Mouse (Mus musculus) kidney, embryonic 15.5 days (tissue): ENCODE results near the gene Ankrd65. TPM values are rescaled to one million over a fixed set of nuclear protein-coding genes. Genes with fewer than 3 reads are reported as not detected.
"Not testable (repeated sequence)": the region's sequence is repeated elsewhere in the genome, so short reads cannot be mapped to it uniquely, and the experiment has no call there.

ENCODE experiments used
- ATAC-seq: fragments of 200-750 bp; cut with Nextera tagmentation; replicated peaks from 2 replicates; pipeline ENCODE4 v1.8.0; 2017; ENCODE audit warnings: moderate TSS enrichment; ENCODE audit not compliant: low FRiP score
- H3K27ac ChIP-seq: fragments of 300-500 bp; sonication (generic); 2 replicates; pipeline ENCODE4 v1.5.1; 2015; ENCODE audit warnings: mild to moderate bottlenecking, inconsistent platforms
- H3K27me3 ChIP-seq: fragments of 300-500 bp; sonication (generic); 2 replicates; pipeline ENCODE4 v1.6.1; 2015; ENCODE audit warnings: inconsistent platforms
- H3K36me3 ChIP-seq: fragments of 300-500 bp; sonication (generic); 2 replicates; pipeline ENCODE4 v1.6.1; 2015; ENCODE audit warnings: inconsistent platforms
- H3K4me1 ChIP-seq: fragments of 300-500 bp; sonication (generic); 2 replicates; pipeline ENCODE4 v1.6.1; 2015; ENCODE audit warnings: inconsistent platforms
- H3K4me2 ChIP-seq: fragments of 300-500 bp; sonication (generic); 2 replicates; pipeline ENCODE4 v1.6.1; 2015; ENCODE audit warnings: moderate library complexity, mild to moderate bottlenecking, inconsistent platforms
- H3K4me3 ChIP-seq: fragments of 300-500 bp; sonication (generic); replicated peaks from 2 replicates; pipeline ENCODE4 v1.5.1; 2015; ENCODE audit warnings: mild to moderate bottlenecking, inconsistent platforms
- H3K9ac ChIP-seq: fragments of 300-500 bp; sonication (generic); 2 replicates; pipeline ENCODE4 v1.6.1; 2015; ENCODE audit warnings: mild to moderate bottlenecking, inconsistent platforms
- H3K9me3 ChIP-seq: fragments of 300-500 bp; sonication (generic); replicated peaks from 2 replicates; pipeline ENCODE4 v1.6.1; 2016; ENCODE audit warnings: inconsistent platforms
- WGBS: fragments of 180-500 bp; shearing (Covaris S2); methylation state at CpG from one replicate; pipeline ENCODE4 v1.1.7; 2015; ENCODE audit warnings: mixed read lengths; 5-methylcytosine and 5-hydroxymethylcytosine counted together
- polyA plus RNA-seq: library from polyadenylated mRNA; unstranded; fragments of >200 nt; fragmentation: Nextera tagmentation; extraction: Ambion mirVana; gene quantifications from 2 replicates; pipeline ENCODE4 v1.2.1, GENCODE M21; 2015

Gene Ankrd65
- polyA plus RNA-seq, result 0.19 and 0.34 TPM in 2 replicates

GRCm38 (mm10) chr4:155790021-155790489 is at the start of gene Ankrd65:
Gene Ankrd65, plus strand, starts transcription at chr4:155790439.
- 84% methylated on average over 3 of the region's 3 CpGs for WGBS
- Histone ChIP-seq H3K9me3 (no peaks in the 10 kb centered on the region), H3K4me2 (peak within 1 kb of the TSS; percentile 38; the same call in 1 of the 2 replicates), H3K4me3 (no peak within 1 kb of the TSS), H3K27me3 (no peaks in the 10 kb centered on the region), H3K27ac (peak within 1 kb of the TSS; percentile 9), H3K4me1 (peaks cover 21% of the 10 kb centered on the region), H3K9ac (no peak within 1 kb of the TSS), H3K36me3 (no peaks in the 10 kb centered on the region)
- ATAC-seq, result no peak

DNA sequence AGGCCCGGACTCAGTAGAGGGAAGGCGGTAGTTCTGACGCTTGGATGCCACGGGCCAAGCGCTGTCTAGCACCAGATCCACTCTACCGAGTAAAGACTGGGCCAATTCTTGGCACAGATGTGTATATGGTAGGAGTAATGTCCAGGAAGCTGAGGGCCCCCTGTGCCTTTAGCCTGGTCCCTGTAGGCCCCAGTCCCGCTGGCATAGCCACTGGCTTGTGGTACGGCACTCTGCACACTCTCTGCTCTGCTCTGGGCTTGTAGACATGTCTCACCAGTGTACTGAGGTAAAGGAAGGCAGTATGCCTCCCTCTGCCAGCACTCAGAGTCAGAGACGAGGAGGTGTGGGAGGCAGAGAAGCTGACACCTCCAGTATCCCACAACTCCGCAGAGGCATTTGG is 49.6 kb upstream of the Ankrd65 start:
- not testable (repeated sequence) for H3K9me3 ChIP-seq, ATAC-seq, H3K4me3 ChIP-seq, H3K27me3 ChIP-seq, H3K9ac ChIP-seq, H3K4me2 ChIP-seq, H3K27ac ChIP-seq
- H3K4me1 ChIP-seq, result peaks cover 14% of the 10 kb centered on the region
- peaks cover 75% of the 10 kb centered on the region for H3K36me3 ChIP-seq
- WGBS, result 83% methylated on average over 10 of the region's 10 CpGs

DNA sequence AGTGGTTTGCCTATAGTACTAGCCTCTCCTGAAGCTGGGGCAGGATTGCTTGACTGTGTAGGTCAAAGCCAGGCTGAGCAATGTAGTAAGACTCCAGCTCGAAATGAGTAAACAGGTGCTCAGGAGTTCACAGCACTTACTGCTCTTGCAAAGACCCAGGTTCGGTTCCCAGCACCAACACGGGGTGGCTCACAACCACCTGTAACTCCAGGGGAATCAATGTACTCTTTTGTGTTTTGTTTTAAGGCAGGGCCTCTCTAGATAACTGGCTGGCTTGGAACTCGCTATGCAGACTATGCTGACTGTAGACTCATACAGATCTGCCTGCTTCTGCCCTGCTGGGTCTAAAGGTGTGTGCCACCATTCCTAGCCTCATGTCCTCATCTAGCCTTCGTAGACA is 47.6 kb upstream of the Ankrd65 start:
- no peak for ATAC-seq
- Histone ChIP-seq H3K27ac (no peak overlapping the region), H3K4me3 (no peak overlapping the region), H3K9me3 (no peaks in the 10 kb centered on the region), H3K36me3 (peaks cover 83% of the 10 kb centered on the region), H3K27me3 (no peaks in the 10 kb centered on the region), H3K9ac (no peak overlapping the region), H3K4me2 (no peak overlapping the region), H3K4me1 (0 out of 2 replicates have a peak, but pooled peaks cover 6% of the 10 kb centered on the region)
- WGBS, result 95% methylated on average over 5 of the region's 5 CpGs

- no peak overlapping the region for H3K4me3 ChIP-seq
- no peaks in the 10 kb centered on the region for H3K27me3 ChIP-seq
- 91% methylated on average over 8 of the region's 8 CpGs for WGBS
- no peaks in the 10 kb centered on the region for H3K4me1 ChIP-seq
- H3K9ac ChIP-seq, result no peak overlapping the region
- peaks cover 99% of the 10 kb centered on the region for H3K36me3 ChIP-seq
- no peak overlapping the region for H3K4me2 ChIP-seq
- ATAC-seq, result no peak
- H3K9me3 ChIP-seq, result no peaks in the 10 kb centered on the region
- H3K27ac ChIP-seq, result no peak overlapping the region
Measured at GRCm38 (mm10) chr4:155744474-155744873, 45.8 kb upstream of the Ankrd65 start.

GRCm38 (mm10) chr4:155745136-155745535 is 45.1 kb upstream of the Ankrd65 start:
- ATAC-seq, result no peak
- H3K36me3 ChIP-seq, result peaks cover 99% of the 10 kb centered on the region
- H3K4me1 ChIP-seq, result no peaks in the 10 kb centered on the region
- H3K9me3 ChIP-seq, result no peaks in the 10 kb centered on the region
- H3K4me3 ChIP-seq, result no peak overlapping the region
- no peak overlapping the region for H3K4me2 ChIP-seq
- no peak overlapping the region for H3K9ac ChIP-seq
- no peak overlapping the region for H3K27ac ChIP-seq
- no peaks in the 10 kb centered on the region for H3K27me3 ChIP-seq
- 91% methylated on average over 5 of the region's 5 CpGs for WGBS

GRCm38 (mm10) chr4:155746036-155746548 is 44.1 kb upstream of the Ankrd65 start:
- no peak overlapping the region for H3K27ac ChIP-seq
- no peaks in the 10 kb centered on the region for H3K27me3 ChIP-seq
- no peak overlapping the region for H3K4me2 ChIP-seq
- peaks cover 99% of the 10 kb centered on the region for H3K36me3 ChIP-seq
- no peak overlapping the region for H3K9ac ChIP-seq
- H3K9me3 ChIP-seq, result no peaks in the 10 kb centered on the region
- 86% methylated on average over 8 of the region's 8 CpGs for WGBS
- H3K4me3 ChIP-seq, result no peak overlapping the region
- H3K4me1 ChIP-seq, result no peaks in the 10 kb centered on the region
- ATAC-seq, result no peak

GRCm38 (mm10) chr4:155746575-155747490 is 43.4 kb upstream of the Ankrd65 start:
- Histone ChIP-seq H3K4me3 (no peak overlapping the region), H3K36me3 (peaks cover 99% of the 10 kb centered on the region), H3K4me2 (no peak overlapping the region), H3K9ac (no peak overlapping the region), H3K4me1 (no peaks in the 10 kb centered on the region), H3K27ac (no peak overlapping the region), H3K27me3 (no peaks in the 10 kb centered on the region), H3K9me3 (no peaks in the 10 kb centered on the region)
- no peak for ATAC-seq
- WGBS, result 92% methylated on average over 17 of the region's 17 CpGs

- H3K4me3 ChIP-seq, result no peak overlapping the region
- ATAC-seq, result no peak
- H3K9me3 ChIP-seq, result no peaks in the 10 kb centered on the region
- WGBS, result 96% methylated on average over 12 of the region's 12 CpGs
- no peak overlapping the region for H3K27ac ChIP-seq
- H3K9ac ChIP-seq, result no peak overlapping the region
- peaks cover 55% of the 10 kb centered on the region for H3K36me3 ChIP-seq
- no peaks in the 10 kb centered on the region for H3K27me3 ChIP-seq
- H3K4me2 ChIP-seq, result no peak overlapping the region
- peaks cover 29% of the 10 kb centered on the region for H3K4me1 ChIP-seq
Measured at GRCm38 (mm10) chr4:155757011-155757410, 33.2 kb upstream of the Ankrd65 start.

- H3K9ac ChIP-seq, result peak overlapping the region; percentile 68
- no peaks in the 10 kb centered on the region for H3K9me3 ChIP-seq
- no peaks in the 10 kb centered on the region for H3K27me3 ChIP-seq
- peaks cover 32% of the 10 kb centered on the region for H3K4me1 ChIP-seq
- peak overlapping the region; percentile 82 for H3K27ac ChIP-seq
- no peak for ATAC-seq
- H3K36me3 ChIP-seq, result peaks cover 28% of the 10 kb centered on the region
- peak overlapping the region; percentile 94 for H3K4me2 ChIP-seq
- 3% methylated on average over 10 of the region's 10 CpGs for WGBS
- H3K4me3 ChIP-seq, result peak overlapping the region; percentile 71
Measured at GRCm38 (mm10) chr4:155759862-155760612, 30.2 kb upstream of the Ankrd65 start.

DNA sequence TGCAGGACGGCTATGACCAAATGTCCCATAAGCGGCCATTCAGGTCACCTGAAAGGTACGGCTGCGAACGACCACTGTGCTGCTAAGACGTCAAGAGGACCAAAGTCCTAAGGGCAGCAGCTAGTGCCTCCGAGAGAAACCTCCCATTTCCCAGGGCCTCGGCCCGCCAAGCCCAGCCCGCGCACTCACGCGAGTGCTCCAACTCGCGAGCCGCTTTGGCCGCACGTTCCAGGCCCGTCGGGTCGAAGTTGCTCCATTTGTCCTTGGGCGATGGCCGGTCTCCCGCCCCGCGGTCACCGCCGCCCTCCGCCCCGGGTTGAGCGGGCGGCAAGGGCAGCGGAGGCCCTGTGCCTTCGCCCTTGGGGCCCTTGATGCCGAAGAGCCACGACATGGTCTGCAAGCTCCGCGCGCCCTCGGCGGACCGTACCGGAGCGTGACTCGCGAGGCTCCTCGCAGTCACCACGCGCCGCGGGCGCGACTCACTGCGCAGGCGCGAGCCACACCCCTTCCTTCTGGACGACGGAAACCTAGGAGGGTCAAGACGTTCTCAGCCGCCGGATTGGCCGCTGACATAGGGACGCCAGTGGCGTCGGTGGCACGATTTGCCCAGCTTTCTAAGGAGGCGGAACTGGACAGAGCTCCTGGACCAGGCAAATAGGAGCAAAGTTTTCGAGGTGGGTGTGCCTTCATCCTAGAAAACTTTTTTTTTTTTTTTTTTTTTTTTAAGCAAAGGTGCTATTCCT is 29.5 kb upstream of the Ankrd65 start, which contains the start of gene Atad3a:
Gene Atad3a (minus strand): TSS at position 481 of the 743 bp plus-strand sequence.
- peak; percentile 97 for ATAC-seq
- Histone ChIP-seq H3K4me3 (peak within 1 kb of the TSS; percentile 71), H3K4me2 (peak within 1 kb of the TSS; percentile 94), H3K4me1 (peaks cover 32% of the 10 kb centered on the region), H3K27me3 (no peaks in the 10 kb centered on the region), H3K27ac (peak within 1 kb of the TSS; percentile 82), H3K36me3 (peaks cover 20% of the 10 kb centered on the region), H3K9ac (peak within 1 kb of the TSS; percentile 69), H3K9me3 (no peaks in the 10 kb centered on the region)
- under 1% methylated on average over 58 of the region's 68 CpGs for WGBS

GRCm38 (mm10) chr4:155761356-155762099 is 28.7 kb upstream of the Ankrd65 start:
- H3K27ac ChIP-seq, result peak overlapping the region; percentile 73
- peak overlapping the region; percentile 69 for H3K9ac ChIP-seq
- H3K27me3 ChIP-seq, result no peaks in the 10 kb centered on the region
- peaks cover 32% of the 10 kb centered on the region for H3K4me1 ChIP-seq
- no peaks in the 10 kb centered on the region for H3K9me3 ChIP-seq
- H3K4me2 ChIP-seq, result peak overlapping the region; percentile 94
- peak; percentile 9; the same call in 1 of the 2 replicates for ATAC-seq
- H3K36me3 ChIP-seq, result peaks cover 13% of the 10 kb centered on the region
- H3K4me3 ChIP-seq, result peak overlapping the region; percentile 71
- WGBS, result 2% methylated on average over 28 of the region's 28 CpGs
